Mouse (Mus musculus) hindbrain, postnatal 0 days (tissue): ENCODE data around the gene Cdk5r2. TPM values are rescaled to one million over a fixed set of nuclear protein-coding genes. Genes with fewer than 3 reads are reported as not detected.

Source experiments
- ATAC-seq: fragments of 200-750 bp; cut with Nextera tagmentation; 2 replicates; pipeline ENCODE4 v1.8.0; 2017; ENCODE audit warnings: mild to moderate bottlenecking, moderate TSS enrichment, moderate library complexity
- DNase-seq: peaks from one replicate; pipeline ENCODE4 v3.0.0-alpha.2; 2015; ENCODE audit warnings: low spot score
- H3K27ac ChIP-seq: fragments of 300-500 bp; sonication (generic); 2 replicates; pipeline ENCODE4 v1.5.1; 2014; ENCODE audit warnings: mild to moderate bottlenecking
- H3K27me3 ChIP-seq: fragments of 300-500 bp; sonication (generic); 2 replicates; pipeline ENCODE4 v1.6.1; 2014; ENCODE audit warnings: low read length, mixed read lengths; ENCODE audit not compliant: insufficient read depth
- H3K36me3 ChIP-seq: fragments of 300-500 bp; sonication (generic); 2 replicates; pipeline ENCODE4 v1.6.1; 2014; ENCODE audit warnings: low read length, mixed read lengths; ENCODE audit not compliant: insufficient read depth
- H3K4me1 ChIP-seq: fragments of 300-500 bp; sonication (generic); 2 replicates; pipeline ENCODE4 v1.6.1; 2014; ENCODE audit warnings: antibody characterized with exemption, low read length, mixed read lengths; ENCODE audit not compliant: insufficient read depth
- H3K4me2 ChIP-seq: fragments of 300-500 bp; sonication (generic); 2 replicates; pipeline ENCODE4 v1.6.1; 2014; ENCODE audit warnings: low read depth, mild to moderate bottlenecking, low read length, moderate library complexity, mixed read lengths
- H3K4me3 ChIP-seq: fragments of 300-500 bp; sonication (generic); 2 replicates; pipeline ENCODE4 v1.5.1; 2014; ENCODE audit warnings: low read length
- H3K9ac ChIP-seq: fragments of 300-500 bp; sonication (generic); replicated peaks from 2 replicates; pipeline ENCODE4 v1.6.1; 2014; ENCODE audit warnings: mild to moderate bottlenecking, low read length, moderate library complexity, mixed read lengths
- H3K9me3 ChIP-seq: fragments of 300-500 bp; sonication (generic); 2 replicates; pipeline ENCODE4 v1.6.1; 2016; ENCODE audit warnings: low read length, mixed read lengths
- CTCF ChIP-seq: IDR thresholded peaks from 2 replicates; pipeline ENCODE4 v1.5.1; 2016; ENCODE audit warnings: antibody characterized with exemption, control low read depth, low read depth
- WGBS: fragments of 180-500 bp; shearing (Covaris S2); extraction: QIAGEN DNeasy Blood & Tissue Kit; methylation state at CpG from one replicate; pipeline ENCODE4 v1.1.7; 2014; 5-methylcytosine and 5-hydroxymethylcytosine counted together
- polyA plus RNA-seq: library from polyadenylated mRNA; unstranded; fragments of >200 nt; fragmentation: Nextera tagmentation; extraction: Ambion mirVana; gene quantifications from 2 replicates; pipeline ENCODE4 v1.2.1, GENCODE M21; 2015
- total RNA-seq: library from RNA; depleted of rRNA; stranded (reverse); fragments of >200 nt; gene quantifications from 2 replicates; pipeline ENCODE4 v1.2.3, GENCODE M21; 2014

Gene Cdk5r2
- total and polyA plus RNA-seq, 2 experiments from 2014 or later, result 13.6 to 59.2 TPM

DNA sequence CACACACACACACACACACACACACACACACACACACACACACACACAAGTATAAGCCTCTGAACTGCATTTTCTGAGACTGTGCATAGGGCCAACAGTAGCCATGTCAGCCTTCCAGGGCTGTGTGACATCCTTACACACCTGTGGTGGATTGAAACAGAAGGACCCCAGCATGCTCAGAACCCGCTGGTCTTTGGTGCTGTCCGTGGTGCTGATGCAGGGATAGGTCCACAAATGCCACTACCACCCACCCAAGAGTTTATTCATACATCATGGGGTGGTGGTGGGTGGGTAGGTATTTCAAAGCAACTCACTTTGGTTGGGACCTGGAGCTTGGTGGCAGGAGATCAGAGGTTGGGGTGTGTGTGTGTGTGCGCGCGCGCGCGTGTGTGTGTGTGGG, 36.8 kb downstream of the Cdk5r2 start:
- no peaks in the 10 kb centered on the region for H3K9me3 ChIP-seq
- H3K4me3 ChIP-seq, result no peak overlapping the region
- no peak for TF ChIP-seq CTCF
- H3K4me1 ChIP-seq, result no peaks in the 10 kb centered on the region
- WGBS, result 0% methylated on average over 2 of the region's 8 CpGs
- H3K9ac ChIP-seq, result no peak overlapping the region
- peaks cover 67% of the 10 kb centered on the region for H3K27me3 ChIP-seq
- ATAC-seq (no peak), DNase-seq (peak; percentile 22)
- no peaks in the 10 kb centered on the region for H3K36me3 ChIP-seq
- H3K4me2 ChIP-seq, result no peak overlapping the region
- no peak overlapping the region for H3K27ac ChIP-seq

DNA sequence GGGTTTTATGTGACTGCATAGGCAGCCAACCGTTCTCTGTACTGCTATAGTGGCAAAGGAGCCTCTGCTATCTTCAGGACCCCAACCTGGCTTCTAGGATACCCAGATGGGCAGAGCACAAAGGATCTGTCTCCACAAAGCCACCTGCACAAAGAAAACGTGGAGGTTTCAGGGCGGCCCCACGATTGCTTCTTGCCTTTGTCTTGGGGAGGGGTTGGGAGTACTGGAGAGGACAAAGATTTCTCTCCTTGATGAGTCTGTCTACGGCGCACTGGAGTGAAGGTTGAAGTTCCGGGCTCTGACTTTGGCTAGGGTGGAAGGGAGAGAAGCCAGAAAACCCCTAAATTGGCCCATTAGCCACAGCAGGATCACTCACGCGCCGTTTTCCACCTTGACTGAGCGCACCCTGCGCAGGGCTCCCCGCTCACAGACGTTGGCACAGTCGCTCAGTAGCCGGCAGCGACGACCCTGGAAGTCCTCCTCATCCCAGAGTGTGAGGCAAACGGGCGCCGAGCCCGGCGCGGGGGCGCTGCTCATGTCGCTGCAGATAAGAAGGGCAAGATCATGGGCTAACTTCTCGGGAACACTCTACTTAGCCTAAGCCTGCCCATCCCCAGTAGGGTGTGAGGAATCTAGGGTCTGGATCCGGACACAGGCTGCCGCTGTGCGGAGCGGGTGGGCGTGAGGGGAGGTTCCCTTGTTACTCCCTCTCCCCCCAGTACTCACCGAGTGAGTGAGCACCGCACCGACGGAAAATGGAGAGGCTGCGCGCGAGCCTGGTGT, 37.8 kb downstream of the Cdk5r2 start:
- no peaks in the 10 kb centered on the region for H3K9me3 ChIP-seq
- no peak overlapping the region for H3K27ac ChIP-seq
- peak overlapping the region; percentile 16 for H3K4me3 ChIP-seq
- H3K27me3 ChIP-seq, result peaks cover 61% of the 10 kb centered on the region
- no peaks in the 10 kb centered on the region for H3K4me1 ChIP-seq
- 3% methylated on average over 39 of the region's 39 CpGs for WGBS
- ATAC-seq, result peak; percentile 32
- peak; percentile 17 for DNase-seq
- H3K9ac ChIP-seq, result no peak overlapping the region
- no peaks in the 10 kb centered on the region for H3K36me3 ChIP-seq
- peak overlapping the region; percentile 56 for H3K4me2 ChIP-seq
- peak; percentile 10; the same call in 1 of the 2 replicates for TF ChIP-seq CTCF

DNA sequence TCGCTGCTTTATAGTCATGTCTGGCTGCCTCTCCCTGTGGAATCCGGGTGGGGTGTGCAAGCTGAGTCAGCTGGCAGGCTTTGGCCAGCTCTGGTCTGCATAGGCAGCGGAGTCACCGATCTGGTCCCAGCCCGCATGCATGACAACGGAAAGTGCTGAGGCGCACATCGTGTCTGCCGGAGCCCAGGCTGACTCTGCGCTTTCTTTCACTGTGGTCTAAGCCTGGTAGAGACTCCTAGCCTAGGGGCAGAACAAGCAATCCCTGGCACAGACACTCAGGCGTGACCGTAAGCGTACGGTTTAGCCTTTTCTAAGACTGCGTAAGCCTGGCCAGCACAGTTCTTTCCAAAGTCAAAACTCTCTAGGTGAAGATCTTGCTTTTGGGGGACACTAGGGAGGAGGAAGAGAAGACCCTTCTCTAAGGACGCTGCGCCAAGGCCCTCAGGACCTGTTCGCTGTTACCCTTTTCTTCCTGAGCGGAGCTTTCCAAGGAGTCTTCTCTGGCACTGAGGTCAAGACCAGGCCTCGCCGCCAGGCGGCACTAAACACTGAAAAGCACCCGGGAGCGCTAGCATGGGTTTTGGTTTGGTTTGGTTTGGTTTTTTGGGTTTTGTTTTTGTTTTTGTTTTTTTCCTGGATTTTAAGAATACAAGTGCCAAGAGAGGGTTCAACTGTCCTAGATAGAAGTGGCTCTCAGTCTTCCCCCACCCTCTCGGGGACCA, 38.6 kb downstream of the Cdk5r2 start, which contains the start of gene Cryba2:
TSS of gene Cryba2 (minus strand) at position 10 of the 722 bp plus-strand sequence.
- 2% methylated on average over 25 of the region's 25 CpGs for WGBS
- peak; percentile 44 for ATAC-seq
- DNase-seq, result peak; percentile 81

DNA sequence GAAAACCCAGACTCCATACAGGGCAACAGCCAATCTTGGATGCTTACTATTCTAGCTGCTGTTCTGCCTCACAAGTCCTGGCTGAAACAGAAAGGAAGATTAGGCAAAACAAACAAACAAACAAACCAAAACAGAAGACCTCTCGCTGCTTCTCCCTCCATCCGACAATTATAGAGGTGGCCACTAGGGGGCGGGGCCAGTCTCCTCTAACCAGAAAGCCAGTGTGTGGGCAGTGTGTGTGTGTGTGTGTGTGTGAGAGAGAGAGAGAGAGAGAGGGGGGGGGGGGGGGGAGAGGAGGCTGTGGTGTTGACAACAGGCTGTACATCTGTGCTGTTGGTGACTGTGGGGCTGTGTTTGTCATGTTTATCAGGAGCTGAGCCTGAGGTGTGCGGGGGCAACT, 40.2 kb downstream of the Cdk5r2 start:
- Histone ChIP-seq H3K36me3 (no peaks in the 10 kb centered on the region), H3K9ac (no peak overlapping the region)
- 17% methylated on average over 4 of the region's 4 CpGs for WGBS

More for the DNA sequence above, 38.6 kb downstream of the Cdk5r2 start, which contains the start of gene Cryba2:
- H3K27ac ChIP-seq, result no peak within 1 kb of the TSS
- peaks cover 56% of the 10 kb centered on the region for H3K27me3 ChIP-seq
- no peaks in the 10 kb centered on the region for H3K9me3 ChIP-seq
- TF ChIP-seq CTCF, result peak; percentile 80
- no peaks in the 10 kb centered on the region for H3K36me3 ChIP-seq
- no peaks in the 10 kb centered on the region for H3K4me1 ChIP-seq
- H3K9ac ChIP-seq, result no peak within 1 kb of the TSS
- peak within 1 kb of the TSS; percentile 16 for H3K4me3 ChIP-seq
- H3K4me2 ChIP-seq, result peak within 1 kb of the TSS; percentile 56

DNA sequence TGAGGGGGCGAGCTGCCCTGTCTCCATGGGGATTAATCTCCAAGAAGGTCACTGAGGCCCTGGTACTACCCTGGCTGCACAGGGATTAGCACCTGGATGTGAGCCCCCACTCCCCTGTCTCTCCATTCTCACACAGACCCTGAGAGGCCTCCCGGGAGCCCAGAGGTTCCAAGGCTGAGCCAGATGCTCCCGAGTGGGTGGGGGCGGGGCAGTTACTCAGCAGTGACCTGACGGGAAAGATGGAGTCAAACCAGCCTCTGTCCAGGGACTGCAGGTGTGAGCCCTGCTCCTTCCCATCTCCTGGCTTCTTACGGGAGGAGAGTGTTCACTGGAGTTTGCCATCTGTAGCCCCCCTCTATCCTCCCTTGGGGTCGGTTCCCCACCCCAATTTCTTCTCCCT, 43.2 kb downstream of the Cdk5r2 start:
- 0 out of 2 replicates have a peak, but pooled peaks cover 6% of the 10 kb centered on the region for H3K4me1 ChIP-seq
- H3K36me3 ChIP-seq, result no peaks in the 10 kb centered on the region
- peaks cover 47% of the 10 kb centered on the region for H3K27me3 ChIP-seq
- no peak overlapping the region for H3K4me3 ChIP-seq
- no peak overlapping the region for H3K9ac ChIP-seq
- no peak overlapping the region for H3K27ac ChIP-seq
- no peaks in the 10 kb centered on the region for H3K9me3 ChIP-seq
- H3K4me2 ChIP-seq, result no peak overlapping the region
- DNase-seq, result no peak
- WGBS, result 9% methylated on average over 7 of the region's 7 CpGs
- no peak for TF ChIP-seq CTCF
- no peak for ATAC-seq

More for the DNA sequence above, 40.2 kb downstream of the Cdk5r2 start:
- H3K4me2 ChIP-seq, result no peak overlapping the region
- no peaks in the 10 kb centered on the region for H3K9me3 ChIP-seq
- peak; percentile 61 for ATAC-seq
- peak; percentile 86 for TF ChIP-seq CTCF
- no peak overlapping the region for H3K27ac ChIP-seq
- no peak overlapping the region for H3K4me3 ChIP-seq
- DNase-seq, result peak; percentile 82
- no peaks in the 10 kb centered on the region for H3K4me1 ChIP-seq
- H3K27me3 ChIP-seq, result peaks cover 55% of the 10 kb centered on the region

DNA sequence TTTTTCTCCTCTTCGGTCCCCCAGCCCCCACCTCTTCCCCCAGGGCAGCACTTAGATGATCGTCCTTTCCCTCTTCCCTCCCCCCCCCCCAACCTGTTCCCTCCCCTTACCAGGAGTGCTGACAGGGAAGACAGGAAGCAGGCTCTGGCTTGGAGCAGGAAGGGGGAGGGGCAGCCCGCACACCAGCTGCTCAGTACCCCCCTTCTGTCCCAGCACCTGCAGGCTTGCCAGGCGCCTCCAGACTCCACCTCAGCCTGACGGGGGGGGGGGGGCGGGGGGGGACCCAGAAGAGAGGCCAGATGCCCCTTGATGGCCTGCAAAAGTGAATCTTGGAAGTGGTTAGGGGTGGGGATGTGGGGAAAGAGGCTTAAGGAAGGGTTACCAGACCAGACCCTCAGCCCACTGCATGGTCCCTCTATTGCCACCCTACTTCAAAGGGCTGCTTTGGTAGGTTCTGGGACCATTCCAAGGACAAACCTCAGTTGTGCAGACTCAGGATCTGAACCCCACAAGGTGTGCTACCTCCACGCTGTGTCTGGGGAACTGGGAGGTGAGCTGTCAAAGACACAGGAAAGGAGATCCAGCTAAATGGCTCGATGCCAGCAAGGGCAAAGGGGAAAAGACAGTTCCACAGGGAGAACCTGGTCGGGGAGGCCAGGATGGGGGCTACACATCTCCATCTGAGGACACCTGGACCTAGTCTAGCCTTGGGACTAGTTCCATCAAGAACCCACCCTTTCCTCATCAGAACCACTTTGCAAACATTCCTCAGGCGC, 44.1 kb downstream of the Cdk5r2 start:
- H3K4me1 ChIP-seq, result 0 out of 2 replicates have a peak, but pooled peaks cover 6% of the 10 kb centered on the region
- no peaks in the 10 kb centered on the region for H3K36me3 ChIP-seq
- 6% methylated on average over 8 of the region's 10 CpGs for WGBS
- H3K4me2 ChIP-seq, result no peak overlapping the region
- no peak for DNase-seq
- no peaks in the 10 kb centered on the region for H3K9me3 ChIP-seq
- peaks cover 49% of the 10 kb centered on the region for H3K27me3 ChIP-seq
- H3K4me3 ChIP-seq, result no peak overlapping the region
- TF ChIP-seq CTCF, result no peak
- no peak for ATAC-seq
- H3K9ac ChIP-seq, result no peak overlapping the region
- no peak overlapping the region for H3K27ac ChIP-seq
